Mouse (Mus musculus) lung, adult 2 months (tissue): Measurements from ENCODE around the gene Specc1l. TPM values are rescaled to one million over a fixed set of nuclear protein-coding genes. Genes with fewer than 3 reads are reported as not detected.

Experiments used
- DNase-seq: peaks from one replicate; pipeline ENCODE4 v3.0.0; 2022
- H3K4me1 ChIP-seq: fragments of 200-500 bp; 2 replicates; pipeline ENCODE4 v1.6.1; 2011; ENCODE audit warnings: low read length; ENCODE audit not compliant: control insufficient read depth, insufficient read depth
- H3K4me3 ChIP-seq: fragments of 200-500 bp; replicated peaks from 2 replicates; pipeline ENCODE3; 2011; ENCODE audit warnings: low read depth, mild to moderate bottlenecking, control low read depth, low read length; ENCODE audit errors: extremely low read depth
- CTCF ChIP-seq: fragments of 200-500 bp; IDR thresholded peaks from 2 replicates; pipeline ENCODE4 v1.5.1; 2011; ENCODE audit warnings: mild to moderate bottlenecking, low read length, control low read depth; ENCODE audit not compliant: insufficient read depth
- POLR2A ChIP-seq: fragments of 200-500 bp; IDR thresholded peaks from 2 replicates; pipeline ENCODE4 v1.6.1; 2011; ENCODE audit warnings: low read depth, mild to moderate bottlenecking, control low read depth, low read length, borderline replicate concordance; ENCODE audit errors: extremely low read depth
- WGBS: fragments of 180-500 bp; shearing (Covaris S2); methylation state at CpG from one replicate; pipeline ENCODE4 v1.1.7; 2018; 5-methylcytosine and 5-hydroxymethylcytosine counted together
- polyA plus RNA-seq: library from polyadenylated mRNA; depleted of rRNA; stranded (reverse); fragments of >200 nt; gene quantifications from 2 replicates; pipeline ENCODE4 v1.2.3, GENCODE M21; 2012

Specc1l gene
- polyA plus RNA-seq, 1 experiment = 73.3 TPM

DNA sequence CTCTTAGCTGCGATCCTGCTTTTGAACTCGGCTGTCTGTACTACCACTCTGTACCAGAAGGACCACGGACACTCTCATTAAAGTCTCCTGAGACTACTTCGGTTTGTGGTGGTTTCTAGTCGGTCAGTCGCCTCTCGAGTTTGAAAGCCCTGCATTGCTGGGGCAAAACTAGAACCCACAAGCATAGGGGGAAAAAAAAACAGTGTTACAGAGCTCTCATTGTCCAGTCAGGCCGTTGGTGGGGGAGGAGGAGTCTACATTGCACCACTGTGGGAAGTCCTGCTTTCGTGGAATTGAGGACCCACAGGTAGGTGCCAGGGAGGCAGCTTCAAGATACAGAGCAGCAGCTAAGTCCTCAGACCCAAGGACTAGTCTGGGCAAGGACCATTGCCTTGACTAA lies 27.0 kb upstream of the Specc1l start:
- no peak overlapping the region for H3K4me3 ChIP-seq
- WGBS = 84% methylated on average over 9 of the region's 9 CpGs
- H3K4me1 ChIP-seq = peaks cover 2% of the 10 kb centered on the region; the same call in 1 of the 2 replicates
- no peak for DNase-seq
- TF ChIP-seq POLR2A (no peak), CTCF (no peak)

DNA sequence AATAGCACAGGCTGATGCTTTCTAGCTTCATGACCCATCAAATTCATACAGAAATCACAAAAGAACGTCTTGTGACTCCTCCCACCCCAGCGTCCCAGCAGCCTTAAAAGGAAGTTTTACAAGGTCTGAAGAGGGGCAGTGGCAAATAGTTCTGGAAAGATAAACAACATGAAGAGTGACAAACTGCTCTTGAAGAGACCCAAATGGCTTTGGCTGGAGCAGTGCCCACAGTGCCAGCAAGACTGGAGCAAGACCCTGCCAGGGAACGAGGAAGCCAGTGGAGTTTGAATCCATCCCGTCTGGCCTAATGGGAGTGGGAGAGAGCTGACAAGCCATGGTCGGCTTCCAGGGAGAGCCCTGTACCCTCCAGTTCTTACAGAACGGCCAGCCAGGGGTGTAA lies 25.3 kb upstream of the Specc1l start:
- DNase-seq = no peak

DNA sequence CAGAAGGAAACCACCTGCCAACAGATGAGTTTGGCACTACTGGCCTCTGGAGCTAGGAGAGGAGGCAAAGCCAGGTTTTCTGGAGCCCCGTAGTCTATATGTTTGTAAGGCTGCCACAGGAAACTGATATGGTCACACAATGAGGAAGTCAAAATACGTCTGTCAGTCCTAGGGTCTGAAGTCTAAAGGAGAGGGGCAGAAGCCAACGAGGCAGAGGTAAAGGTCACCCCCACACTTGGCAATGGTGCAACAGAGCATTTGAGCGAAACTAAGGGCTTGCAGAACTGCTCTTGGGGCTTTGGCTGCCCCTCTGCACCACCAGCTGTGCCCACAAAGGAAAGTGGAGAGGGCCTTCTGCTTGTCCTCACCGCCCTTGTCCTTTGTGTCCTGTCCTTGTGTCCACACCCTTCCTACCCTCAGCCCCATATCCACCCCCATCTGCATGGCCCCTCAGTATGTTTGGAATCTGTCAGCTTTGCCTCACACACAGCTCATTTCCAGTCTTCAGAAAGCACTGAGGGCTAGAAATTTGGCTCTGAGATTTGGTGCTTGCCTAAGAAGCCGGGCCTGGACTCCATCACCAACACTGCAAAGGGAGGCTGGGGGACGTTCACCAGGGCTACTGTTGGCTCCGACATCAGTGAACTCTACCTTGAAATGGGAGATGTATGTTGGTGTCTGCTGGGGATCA lies 24.4 kb upstream of the Specc1l start:
- 44% methylated on average over 8 of the region's 8 CpGs for WGBS
- peaks cover 2% of the 10 kb centered on the region; the same call in 1 of the 2 replicates for H3K4me1 ChIP-seq
- TF ChIP-seq CTCF (no peak), POLR2A (no peak)
- H3K4me3 ChIP-seq = no peak overlapping the region
- no peak for DNase-seq

More for the DNA sequence above, 25.3 kb upstream of the Specc1l start:
- 21% methylated on average over 6 of the region's 6 CpGs for WGBS
- no peak for TF ChIP-seq POLR2A
- H3K4me1 ChIP-seq = peaks cover 2% of the 10 kb centered on the region; the same call in 1 of the 2 replicates
- H3K4me3 ChIP-seq = no peak overlapping the region

DNA sequence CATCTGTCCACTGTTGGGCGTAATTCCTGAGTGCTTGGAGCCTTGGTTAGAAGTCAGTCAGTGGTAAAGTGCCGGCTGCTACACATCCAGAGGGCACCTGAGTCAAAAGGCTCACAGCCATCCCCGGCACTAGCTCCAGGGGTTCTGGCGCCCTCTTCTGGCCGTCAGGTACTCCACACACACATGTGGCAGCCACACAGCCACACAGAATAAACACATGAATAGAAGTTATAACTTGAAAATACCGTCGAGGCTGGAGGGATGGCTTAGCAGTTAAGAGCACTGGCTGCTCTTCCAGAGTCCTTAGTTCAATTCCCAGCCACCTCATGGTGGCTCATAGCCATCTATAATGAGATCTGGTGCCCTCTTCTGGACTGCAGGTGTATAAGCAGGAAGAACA lies 20.2 kb upstream of the Specc1l start:
- Histone ChIP-seq H3K4me3 (no peak overlapping the region), H3K4me1 (no peaks in the 10 kb centered on the region; the same call in 1 of the 2 replicates)
- no peak for DNase-seq
- WGBS = 50% methylated on average over 7 of the region's 7 CpGs
- TF ChIP-seq POLR2A = no peak

DNA sequence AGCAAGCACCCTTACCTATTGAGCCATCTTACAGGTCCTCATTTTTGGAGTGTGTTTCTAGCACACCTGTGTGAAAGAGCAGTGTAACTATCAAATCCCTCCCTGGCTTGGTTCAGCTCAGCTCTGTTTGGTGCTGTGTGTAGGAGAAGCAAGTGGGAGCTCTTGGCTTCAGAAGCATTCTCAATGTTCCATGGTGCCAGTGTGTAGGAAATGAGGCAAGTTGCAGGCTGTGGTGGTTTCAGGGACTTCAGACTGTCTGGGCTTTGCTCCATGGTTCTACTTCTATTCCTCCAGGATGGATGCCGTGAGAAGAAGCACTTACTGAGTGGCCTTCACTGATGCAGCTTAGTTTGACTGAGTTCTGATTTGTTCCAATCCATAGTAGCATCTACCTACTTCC lies 14.1 kb upstream of the Specc1l start:
- DNase-seq = no peak
- Histone ChIP-seq H3K4me1 (no peaks in the 10 kb centered on the region; the same call in none of the 2 replicates), H3K4me3 (no peak overlapping the region)
- 97% methylated on average over 1 of the region's 1 CpGs for WGBS
- no peak for TF ChIP-seq POLR2A
- no peak for TF ChIP-seq CTCF

DNA sequence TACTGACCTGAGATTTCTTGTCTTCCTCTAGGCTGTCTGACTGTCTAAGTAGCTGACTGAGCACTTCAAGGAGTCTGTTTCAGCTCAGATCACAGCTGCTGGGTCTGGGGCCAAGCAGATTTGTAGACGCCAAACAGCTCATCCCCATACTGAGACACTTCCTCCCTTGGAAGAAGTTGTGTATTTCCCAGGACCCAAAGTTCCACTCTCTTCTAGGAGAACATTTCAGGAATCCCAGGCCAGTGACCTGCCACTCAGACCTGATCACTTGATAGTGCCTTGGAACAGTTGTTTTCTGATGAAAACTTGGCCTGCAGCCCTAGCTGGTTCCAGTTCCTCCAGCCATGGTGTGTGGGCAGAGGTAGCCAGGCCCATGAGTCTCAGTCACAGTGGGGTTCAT lies 11.1 kb upstream of the Specc1l start:
- TF ChIP-seq POLR2A (no peak), CTCF (no peak)
- DNase-seq = no peak
- 62% methylated on average over 1 of the region's 1 CpGs for WGBS
- H3K4me1 ChIP-seq = no peaks in the 10 kb centered on the region; the same call in none of the 2 replicates
- H3K4me3 ChIP-seq = no peak overlapping the region

DNA sequence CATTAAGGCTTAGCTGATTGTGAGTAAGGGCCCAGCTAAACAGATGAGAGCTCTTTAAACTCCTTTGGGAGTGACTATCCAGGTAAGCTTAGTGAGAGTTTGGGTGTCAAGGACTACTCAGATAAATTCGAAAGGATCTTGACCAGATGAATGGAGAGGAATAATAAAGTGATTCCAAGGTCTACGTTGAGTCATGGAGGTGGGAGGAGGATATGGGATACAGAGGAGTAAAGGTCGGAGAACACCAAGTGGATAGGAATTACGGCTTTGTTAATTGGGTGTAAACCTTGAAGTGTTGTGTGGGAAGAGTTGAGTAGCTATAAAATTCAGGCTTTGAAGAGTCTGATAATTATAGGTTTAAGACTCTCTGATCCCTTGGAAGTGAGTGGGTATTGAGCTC lies 5.7 kb upstream of the Specc1l start:
- Histone ChIP-seq H3K4me3 (no peak overlapping the region), H3K4me1 (no peaks in the 10 kb centered on the region; the same call in 1 of the 2 replicates)
- no peak for DNase-seq
- TF ChIP-seq POLR2A (no peak), CTCF (no peak)
- 82% methylated on average over 4 of the region's 4 CpGs for WGBS

DNA sequence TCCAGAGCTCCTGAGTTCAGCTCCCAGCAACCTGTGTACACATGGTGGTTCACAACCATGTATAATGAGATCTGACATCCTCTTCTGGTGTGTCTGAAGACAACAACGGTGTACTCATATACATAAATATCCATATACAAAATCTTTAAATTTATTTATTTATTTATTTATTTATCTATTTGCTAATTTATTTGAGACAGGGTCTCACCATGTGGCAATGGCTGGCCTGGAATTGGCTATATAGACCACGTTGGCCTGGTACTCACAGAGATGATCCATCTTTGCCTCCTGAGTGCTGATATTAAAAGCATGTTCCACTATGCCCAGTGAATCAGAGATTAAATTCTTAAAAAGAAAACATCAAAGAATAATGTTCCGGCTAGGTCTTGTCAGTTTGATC lies 1.0 kb upstream of the Specc1l start:
- WGBS = 89% methylated on average over 3 of the region's 3 CpGs
- TF ChIP-seq POLR2A = no peak
- no peak overlapping the region for H3K4me3 ChIP-seq
- H3K4me1 ChIP-seq = no peaks in the 10 kb centered on the region; the same call in 1 of the 2 replicates
- no peak for DNase-seq

DNA sequence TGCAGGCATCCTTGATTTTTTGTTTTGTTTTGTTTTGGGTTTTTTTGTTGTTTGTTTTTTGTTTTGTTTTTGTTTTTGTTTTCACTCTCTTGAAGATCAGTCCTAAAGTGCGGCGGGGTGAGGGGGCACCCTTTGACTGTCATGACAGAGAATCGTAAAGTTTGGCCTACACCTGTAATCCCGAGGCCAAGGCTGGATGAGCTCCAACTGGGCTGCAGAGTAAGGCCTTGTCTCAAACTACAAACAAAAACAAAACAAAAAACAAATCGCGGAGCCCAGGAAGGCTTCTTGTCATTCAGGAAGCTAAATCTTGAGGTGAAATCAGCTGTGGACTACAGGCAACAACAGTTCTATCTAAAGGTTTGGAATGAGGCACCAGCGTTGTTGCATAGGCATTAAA lies 1.1 kb downstream of the Specc1l start:
- no peak for TF ChIP-seq CTCF
- TF ChIP-seq POLR2A = no peak
- H3K4me1 ChIP-seq = no peaks in the 10 kb centered on the region; the same call in 1 of the 2 replicates
- peak overlapping the region; percentile 31 for H3K4me3 ChIP-seq
- 28% methylated on average over 7 of the region's 7 CpGs for WGBS
- no peak for DNase-seq

DNA sequence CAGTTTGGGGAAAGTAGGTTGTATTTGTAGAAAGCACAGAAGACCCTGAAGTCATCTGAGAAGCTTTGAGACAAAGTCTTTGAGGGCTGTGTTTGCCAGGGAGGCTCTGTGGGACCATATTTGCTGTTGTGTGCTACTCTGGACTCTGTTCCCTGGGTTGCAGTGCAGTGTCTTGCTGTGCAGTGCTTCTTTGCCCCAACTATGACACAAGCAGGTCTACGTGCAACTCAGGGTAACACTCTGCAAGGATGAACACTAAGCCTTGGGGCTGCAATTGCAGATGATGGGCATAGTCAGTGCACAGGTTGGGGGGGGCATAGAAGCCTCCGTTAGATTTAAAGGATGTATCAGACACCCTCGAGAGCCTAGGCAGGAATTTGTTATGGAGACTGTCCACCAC lies 8.8 kb downstream of the Specc1l start:
- Histone ChIP-seq H3K4me3 (no peak overlapping the region), H3K4me1 (peaks cover 27% of the 10 kb centered on the region)
- TF ChIP-seq CTCF = no peak
- no peak for TF ChIP-seq POLR2A
- DNase-seq = no peak
- WGBS = 80% methylated on average over 3 of the region's 3 CpGs
